Mouse (Mus musculus) embryonic stem cell, embryonic (primary cell): ENCODE results near the gene Mdm2.
"Not testable (repeated sequence)": the region's sequence is repeated elsewhere in the genome, so short reads cannot be mapped to it uniquely, and the experiment has no call there.

Experiments used
- CTCF ChIA-PET, 4 experiments: fragments of 300-600 bp in 2 of 4; fragments of 350-600 bp in 2 of 4; sonication (Branson Sonifier 250); formaldehyde crosslinking; loops; one replicate each; lab custom pipeline; 2022; ENCODE audit warnings: inconsistent platforms in 2 of 4; lab: Charles Lee
- POLR2A ChIA-PET, 4 experiments: fragments of 300-600 bp in 2 of 4; fragments of 350-600 bp in 2 of 4; sonication (Branson Sonifier 250); formaldehyde crosslinking; loops; one replicate each; lab custom pipeline; 2022; ENCODE audit warnings: antibody characterized with exemption in 4 of 4, inconsistent platforms in 1 of 4; lab: Charles Lee

Mdm2 gene

DNA sequence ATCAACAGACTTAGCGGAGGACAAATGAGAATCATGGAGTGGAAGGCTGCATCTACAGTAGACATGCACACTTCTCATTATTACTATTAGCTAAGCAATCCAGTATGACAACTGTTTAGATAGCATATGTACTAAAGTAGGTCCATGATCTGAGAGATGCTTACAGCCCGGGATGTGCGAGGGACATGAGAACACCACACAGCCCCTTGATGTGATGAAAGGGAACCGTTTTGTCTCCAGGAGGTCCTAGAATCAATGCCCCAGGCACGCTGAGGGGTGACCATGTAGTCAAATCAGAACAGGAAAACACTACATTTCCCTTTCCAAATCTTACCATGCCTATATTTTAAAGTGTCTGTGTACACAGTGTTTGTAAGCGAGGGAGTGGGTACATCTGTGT is 41.2 kb upstream of the Mdm2 start:
- ChIA-PET POLR2A (interaction anchor here in 3 of 4 experiments (0.5 to 2.6 kb wide), 9 partner anchors 8 to 406 kb away, joined by 3 to 10 read pairs (median 5); partner anchors contain the start of gene Nup107 (in 2 of the 3)), CTCF (no interaction called here)

DNA sequence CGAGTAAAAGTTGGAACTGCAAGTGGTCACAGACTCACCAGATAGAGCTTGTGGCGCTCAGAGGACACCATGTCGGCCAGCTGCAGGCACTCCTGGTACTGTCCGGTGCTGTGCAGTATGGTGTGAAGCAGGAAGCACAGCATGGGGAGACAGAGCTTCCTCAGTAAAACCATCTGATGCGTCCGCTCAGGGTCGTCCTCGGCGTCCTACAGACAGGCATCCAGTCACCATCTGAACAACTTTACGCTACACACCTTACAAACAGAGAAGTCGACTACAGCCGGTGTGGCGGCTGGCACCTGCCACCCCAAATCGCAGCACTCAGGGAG is 40.7 kb upstream of the Mdm2 start:
- POLR2A ChIA-PET = interaction anchor here in 2 of 4 experiments (0.8 to 2.6 kb wide), 4 partner anchors 9 to 41 kb away, joined by 3 to 10 read pairs (median 7); partner anchors contain the start of gene Nup107 (in 2 of the 2)
- CTCF ChIA-PET = no interaction called here

DNA sequence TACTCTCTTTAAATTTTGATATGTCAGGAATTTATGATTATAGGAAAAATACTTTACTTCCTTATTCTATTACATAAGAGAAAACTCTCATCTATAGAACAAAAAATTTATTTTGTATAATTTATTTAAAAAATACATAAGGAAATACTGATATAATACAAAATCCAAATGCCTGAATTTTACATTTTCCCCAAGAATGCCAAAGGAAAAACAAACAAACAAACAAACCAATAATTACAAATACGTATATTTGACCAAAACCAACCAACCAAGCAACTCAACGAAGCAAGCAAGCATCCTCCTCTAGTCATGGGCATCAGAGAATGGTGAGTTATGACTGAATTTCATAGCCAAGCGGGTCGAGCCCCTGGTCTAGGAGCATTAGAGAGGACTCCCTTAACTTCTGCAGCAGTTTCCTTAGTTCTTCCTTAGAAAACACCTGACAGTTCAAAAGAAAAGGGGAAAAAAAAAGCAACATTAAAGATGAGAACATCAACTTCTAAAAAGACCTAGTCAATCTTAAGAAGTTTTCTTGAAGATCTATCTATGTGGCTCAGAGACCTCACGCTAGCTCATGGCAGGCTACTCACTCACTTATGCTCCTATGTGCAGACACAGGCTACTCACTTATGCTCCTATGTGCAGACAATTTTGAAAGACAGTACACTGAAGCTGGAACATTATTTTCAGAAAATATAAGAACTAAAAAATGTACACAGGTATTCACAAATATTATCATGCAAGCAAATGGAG is 40.1 kb upstream of the Mdm2 start:
- ChIA-PET CTCF (no interaction called here), POLR2A (interaction anchor here in 2 of 4 experiments (0.8 to 2.6 kb wide), 4 partner anchors 9 to 42 kb away, joined by 3 to 10 read pairs (median 7); partner anchors contain the start of gene Nup107 (in 2 of the 2))

DNA sequence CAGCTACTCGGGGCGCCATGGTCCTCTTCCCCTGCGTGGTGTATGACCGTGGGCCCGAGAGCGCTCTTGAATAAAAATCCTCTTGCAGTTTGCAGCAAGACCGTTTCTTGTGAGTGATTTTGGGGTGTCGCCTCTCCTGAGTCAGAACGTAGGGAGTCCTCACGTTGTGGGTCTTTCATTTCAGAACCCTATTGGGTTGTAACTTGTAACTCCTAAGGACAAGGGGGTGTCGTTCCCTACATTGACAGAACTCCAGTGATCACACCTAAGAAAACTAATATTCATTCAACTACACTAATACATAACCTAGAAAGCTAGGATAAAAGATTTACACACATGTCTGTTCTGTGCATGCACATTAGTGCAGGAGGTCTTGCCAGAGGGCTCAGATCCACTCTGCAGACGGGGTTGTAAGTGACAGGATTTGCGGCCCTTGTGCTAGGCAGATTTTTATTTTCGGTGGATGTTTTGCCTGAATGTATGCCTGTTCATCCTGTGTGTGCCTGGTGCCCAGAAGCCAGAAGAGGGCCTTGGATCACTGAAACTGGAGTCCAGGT is 39.3 kb upstream of the Mdm2 start:
- ChIA-PET CTCF (interaction anchor here in 1 of 4 experiments (0.5 kb wide), 1 partner anchor 22 kb away, joined by 7 read pairs; no protein-coding TSS in a partner anchor), POLR2A (interaction anchor here in 1 of 4 experiments (0.5 to 2.1 kb wide), 3 partner anchors 10 to 205 kb away, joined by 3 to 8 read pairs (median 3); no protein-coding TSS in a partner anchor)

DNA sequence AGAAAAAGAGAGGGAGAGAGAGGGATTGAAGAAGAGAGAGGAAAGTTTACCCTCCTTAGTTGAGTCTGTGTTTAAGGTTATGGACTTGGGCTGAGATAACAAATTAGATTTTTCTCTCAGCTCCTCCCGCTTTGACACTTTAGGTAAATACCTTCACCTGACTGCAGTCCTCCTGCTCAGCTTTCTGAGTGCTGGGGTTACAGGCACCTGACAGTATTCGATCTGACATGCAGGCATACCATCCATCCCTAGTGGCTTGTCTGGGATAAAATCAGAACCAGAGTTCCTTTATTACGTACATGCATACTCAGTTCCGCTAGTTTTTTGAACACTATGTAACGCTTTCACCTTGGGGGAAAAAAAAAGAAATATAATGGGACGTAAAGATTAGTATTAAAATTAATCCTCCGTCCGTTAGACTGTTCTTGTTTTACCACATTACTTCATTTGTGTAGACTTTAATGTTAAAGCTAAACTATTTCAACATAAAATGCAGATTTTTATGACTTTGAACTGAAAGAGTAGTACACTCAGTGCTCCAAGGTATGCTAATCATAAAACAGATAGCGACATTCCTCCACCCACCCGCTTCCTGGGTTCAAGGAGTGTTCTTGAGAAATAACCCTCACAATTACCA is 38.6 kb upstream of the Mdm2 start:
- CTCF ChIA-PET = interaction anchor here in 1 of 4 experiments (0.5 kb wide), 1 partner anchor 23 kb away, joined by 7 read pairs; no protein-coding TSS in a partner anchor
- POLR2A ChIA-PET = interaction anchor here in 2 of 4 experiments (0.5 to 2.3 kb wide), 5 partner anchors 9 to 206 kb away, joined by 3 to 11 read pairs (median 7); partner anchors contain the start of gene Nup107 (in 1 of the 2)

DNA sequence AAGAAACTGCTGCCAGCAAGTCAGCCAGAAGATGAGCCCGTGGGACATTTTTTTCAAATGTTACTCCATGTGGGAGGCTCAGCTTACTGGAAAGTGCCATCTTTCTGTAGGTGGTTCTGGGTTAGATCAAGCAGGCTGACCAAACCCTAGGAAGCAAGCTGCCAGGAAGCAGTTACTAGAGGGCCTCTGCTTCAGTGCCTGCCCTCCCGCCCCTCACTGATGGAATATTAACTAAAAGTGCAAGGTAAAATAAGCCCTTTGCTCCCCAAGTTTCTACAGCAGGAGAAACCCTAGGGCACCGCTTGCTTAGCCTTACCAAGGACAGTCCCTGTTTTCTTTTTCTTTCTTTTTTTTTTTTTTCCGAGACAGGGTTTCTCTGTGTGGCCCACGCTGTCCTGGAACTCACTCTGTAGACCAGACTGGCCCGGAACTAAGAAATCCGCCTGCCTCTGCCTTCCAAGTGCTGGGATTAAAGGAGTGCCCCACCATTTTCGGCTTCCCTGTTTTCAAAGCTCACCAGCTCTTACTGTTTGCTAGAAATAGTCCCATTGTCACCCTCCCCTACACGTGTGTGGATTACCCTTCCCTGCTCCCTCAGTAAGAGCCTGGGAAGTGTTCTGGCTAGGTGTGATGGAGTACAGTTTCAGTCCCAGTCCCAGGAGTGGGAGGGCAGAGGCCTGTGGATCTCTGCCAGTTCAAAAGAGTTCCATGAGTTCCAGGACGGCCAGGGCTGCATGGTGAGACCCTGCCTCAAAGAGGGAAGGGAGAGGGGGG is 37.9 kb upstream of the Mdm2 start:
- ChIA-PET POLR2A (interaction anchor here in 3 of 4 experiments (0.8 to 2.3 kb wide), 7 partner anchors 9 to 57 kb away, joined by 3 to 11 read pairs (median 6); partner anchors contain the start of gene Nup107 (in 1 of the 3)), CTCF (no interaction called here)

DNA sequence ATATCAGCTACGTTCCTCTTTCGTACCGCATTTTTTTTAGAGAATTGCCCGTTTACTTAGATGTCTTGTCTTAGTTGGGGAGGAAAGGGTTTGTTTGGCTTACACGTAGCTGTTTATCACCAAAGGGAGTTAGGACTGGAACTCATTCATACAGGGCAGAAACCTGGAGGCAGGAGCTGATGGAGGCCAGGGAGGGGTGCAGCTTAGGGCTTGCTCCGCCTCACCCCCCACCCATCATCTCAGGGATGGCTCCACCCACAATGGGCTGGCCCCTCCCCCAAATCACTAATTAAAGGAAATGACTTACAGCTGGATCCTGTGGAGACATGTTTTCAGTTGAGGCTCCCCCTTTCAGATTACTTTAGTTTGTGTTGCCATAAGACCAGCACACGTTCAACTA is 37.2 kb upstream of the Mdm2 start:
- POLR2A ChIA-PET = interaction anchor here (0.6 to 3.4 kb wide), 12 partner anchors 9 to 255 kb away, joined by 3 to 11 read pairs (median 4); partner anchors contain the start of genes Nup107 (in 2 of the 4) and Mdm2 (in 1 of the 4)

DNA sequence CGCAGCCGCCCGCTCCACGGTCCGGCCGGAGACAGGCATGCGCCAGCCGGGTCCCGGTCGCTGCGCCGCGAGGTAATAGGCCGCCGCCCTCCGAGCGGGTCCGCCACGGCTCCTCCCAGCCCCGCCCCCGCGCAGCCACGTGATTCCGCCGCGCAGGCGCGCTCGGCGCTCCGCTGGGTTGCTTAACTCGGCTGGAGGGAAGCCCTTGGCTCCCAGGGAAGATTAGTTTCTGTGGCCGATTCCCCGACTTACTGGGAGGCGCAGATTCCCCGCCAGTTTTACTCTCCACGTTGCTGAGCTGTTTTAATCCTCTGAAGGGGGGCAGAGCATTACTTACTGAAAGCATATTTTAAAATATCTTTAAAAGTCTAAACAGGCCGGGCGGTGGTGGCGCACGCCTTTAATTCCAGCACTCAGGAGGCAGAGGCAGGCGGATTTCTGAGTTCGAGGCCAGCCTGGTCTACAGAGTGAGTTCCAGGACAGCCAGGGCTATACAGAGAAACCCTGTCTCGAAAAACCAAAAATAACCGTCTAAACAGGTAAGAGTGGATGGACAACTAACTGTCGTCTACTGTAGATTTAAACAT is 35.8 kb upstream of the Mdm2 start, which contains the start of gene Slc35e3:
Gene Slc35e3, minus strand, starts transcription at position 69 of the 587 bp plus-strand sequence.
- ChIA-PET CTCF (no interaction called here), POLR2A (interaction anchor here (0.7 to 3.4 kb wide), 9 partner anchors 8 to 47 kb away, joined by 3 to 11 read pairs (median 4); partner anchors contain the start of genes Mdm2 (in 1 of the 4) and Nup107 (in 1 of the 4))

More for the DNA sequence above, 37.2 kb upstream of the Mdm2 start:
- CTCF ChIA-PET = no interaction called here

DNA sequence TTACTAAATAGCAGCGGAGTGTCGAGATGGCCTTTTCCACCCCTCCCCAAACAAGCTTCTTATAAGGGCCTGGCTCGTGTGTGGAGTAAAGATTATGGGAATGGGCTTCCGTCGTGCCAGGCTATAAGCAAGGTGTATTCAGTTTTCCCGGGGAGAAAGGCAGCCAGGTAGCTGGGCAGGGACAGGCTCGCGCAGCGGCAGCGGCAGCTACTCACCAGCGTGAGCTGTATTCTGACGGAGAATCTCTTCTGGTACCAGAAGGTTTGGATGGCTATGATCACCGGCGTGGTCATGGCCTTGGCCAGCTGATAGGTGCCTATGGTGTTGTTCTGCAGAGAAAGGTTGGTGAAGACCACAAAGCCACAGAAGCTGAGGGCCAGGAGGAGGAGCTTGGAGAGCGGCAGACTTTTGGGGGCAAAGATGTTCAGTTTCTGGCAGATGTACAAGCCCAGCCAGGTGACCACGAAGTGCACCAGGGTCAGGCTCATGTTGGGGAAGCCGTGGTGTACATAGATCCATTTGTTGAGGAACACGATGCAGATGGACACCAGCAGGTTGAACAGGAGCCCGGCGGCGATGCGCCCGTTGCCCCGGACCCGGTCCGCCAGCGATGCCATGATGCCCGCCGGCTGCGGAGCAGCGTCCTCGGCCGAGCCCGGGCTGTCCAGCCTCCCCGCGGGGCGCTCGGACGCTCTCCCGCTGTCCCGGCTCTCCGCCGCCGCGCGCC is 35.2 kb upstream of the Mdm2 start:
- CTCF ChIA-PET = not testable (repeated sequence)
- POLR2A ChIA-PET = interaction anchor here in 3 of 4 experiments (0.7 to 3.4 kb wide), 6 partner anchors 9 to 47 kb away, joined by 3 to 11 read pairs (median 4); partner anchors contain the start of genes Nup107 (in 3 of the 3) and Mdm2 (in 1 of the 3)

DNA sequence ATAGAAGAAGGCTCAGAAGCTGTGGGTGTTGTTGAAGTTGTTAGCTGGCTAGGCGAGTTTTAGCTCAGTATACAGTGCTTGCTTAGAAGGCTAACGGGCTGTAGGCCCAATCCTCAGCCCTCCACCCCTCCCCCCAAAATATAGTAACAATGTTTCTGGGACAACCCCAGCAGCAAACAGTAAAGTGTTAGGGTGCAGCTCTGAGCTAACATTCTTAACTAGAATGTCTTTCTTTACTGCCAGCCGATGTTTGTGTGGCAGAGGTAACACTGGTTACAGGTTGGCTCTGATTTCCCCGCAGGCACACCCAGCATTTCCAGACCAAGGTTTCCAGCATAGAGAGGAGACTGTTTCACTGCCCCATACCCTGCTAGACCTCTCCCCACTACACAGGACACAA is 33.4 kb upstream of the Mdm2 start:
- ChIA-PET POLR2A (interaction anchor here in 2 of 4 experiments (0.6 to 3.1 kb wide), 7 partner anchors 9 to 62 kb away, joined by 3 to 11 read pairs (median 3); partner anchors contain the start of gene Nup107 (in 2 of the 2)), CTCF (no interaction called here)

DNA sequence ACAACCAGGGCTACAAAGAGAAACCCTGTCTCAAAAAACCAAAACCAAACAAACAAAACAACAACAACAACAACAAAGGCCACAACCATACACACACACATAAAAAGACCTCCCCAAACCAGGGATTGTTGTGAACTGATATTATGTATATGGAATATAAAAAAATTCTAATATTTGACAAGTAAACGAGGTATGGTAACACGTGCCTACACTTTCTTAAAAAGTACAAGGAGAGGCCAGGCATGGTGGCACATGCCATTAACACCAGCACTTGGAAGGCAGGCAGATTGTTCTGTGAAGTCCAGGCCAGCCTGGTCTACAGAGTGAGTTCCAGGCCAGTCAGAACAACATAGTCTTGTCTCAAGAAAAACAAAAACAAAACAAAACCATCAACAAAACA is 32.6 kb upstream of the Mdm2 start:
- ChIA-PET CTCF (no interaction called here), POLR2A (interaction anchor here in 1 of 4 experiments (0.6 to 2.2 kb wide), 5 partner anchors 9 to 50 kb away, joined by 3 to 6 read pairs (median 4); partner anchors contain the start of gene Nup107)

DNA sequence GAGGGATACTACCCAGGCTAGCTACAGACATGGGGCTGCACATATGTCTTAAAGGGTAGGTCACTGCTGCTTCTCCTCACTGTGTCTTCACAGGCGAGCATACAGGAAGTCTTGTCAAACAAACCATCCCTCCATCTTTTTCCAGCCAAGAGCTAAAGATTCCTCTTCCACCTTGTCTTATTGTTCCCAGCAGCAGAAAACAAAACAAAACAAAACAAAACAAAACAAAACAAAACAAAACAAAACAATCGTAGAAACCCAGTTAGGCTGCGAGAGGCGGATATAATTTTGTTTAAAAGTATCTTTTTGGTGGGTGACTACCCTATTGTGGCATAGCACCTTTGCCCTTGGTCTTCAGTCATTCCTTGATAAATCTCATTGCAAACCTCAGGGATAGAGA is 32.1 kb upstream of the Mdm2 start:
- POLR2A ChIA-PET = interaction anchor here in 2 of 4 experiments (0.6 to 2.2 kb wide), 6 partner anchors 10 to 100 kb away, joined by 3 to 6 read pairs (median 4); partner anchors contain the start of gene Nup107 (in 1 of the 2)
- CTCF ChIA-PET = no interaction called here

DNA sequence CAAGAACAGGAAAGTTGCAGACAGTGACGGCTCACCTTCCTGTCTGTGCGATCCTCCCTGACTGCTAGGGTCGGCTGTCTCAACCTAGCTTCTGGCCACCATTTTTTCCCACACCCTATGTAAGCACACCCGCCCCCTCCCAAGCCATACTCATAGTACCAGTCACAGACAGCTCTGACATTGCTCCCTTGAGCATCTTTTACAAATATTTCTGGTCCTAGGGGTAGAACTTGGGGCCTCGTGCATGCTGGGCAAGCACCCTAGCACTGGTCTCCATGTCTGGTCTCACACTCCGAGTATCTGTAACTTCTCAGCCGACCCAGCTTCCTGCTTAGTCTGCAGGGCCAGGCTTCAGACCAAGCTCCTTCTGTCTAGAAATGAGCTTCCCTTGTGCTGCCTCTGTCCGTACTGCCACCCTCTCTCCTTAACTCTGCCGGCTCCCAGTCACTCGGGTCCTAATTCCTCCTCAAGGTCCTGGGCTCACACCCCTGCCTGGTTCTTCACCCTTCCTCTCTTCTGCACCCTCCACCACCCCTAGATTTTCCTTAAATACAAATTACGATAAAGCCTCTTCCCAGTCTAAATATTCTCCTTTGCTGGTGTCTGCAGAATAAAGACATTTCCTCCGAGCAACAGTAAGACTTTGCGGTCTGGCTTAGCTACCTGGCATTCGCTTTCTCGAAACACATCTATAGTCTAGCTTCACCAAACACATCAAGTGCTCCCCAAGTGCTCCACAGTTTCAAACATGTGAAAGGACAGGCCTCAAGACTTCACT is 31.3 kb upstream of the Mdm2 start:
- ChIA-PET CTCF (interaction anchor here in 2 of 4 experiments (0.6 to 1.2 kb wide), 2 partner anchors 41 to 110 kb away, joined by 3 read pairs; no protein-coding TSS in a partner anchor), POLR2A (interaction anchor here in 2 of 4 experiments (0.6 to 2.2 kb wide), 10 partner anchors 10 to 120 kb away, joined by 3 to 6 read pairs (median 4); partner anchors contain the start of gene Nup107 (in 1 of the 2))

DNA sequence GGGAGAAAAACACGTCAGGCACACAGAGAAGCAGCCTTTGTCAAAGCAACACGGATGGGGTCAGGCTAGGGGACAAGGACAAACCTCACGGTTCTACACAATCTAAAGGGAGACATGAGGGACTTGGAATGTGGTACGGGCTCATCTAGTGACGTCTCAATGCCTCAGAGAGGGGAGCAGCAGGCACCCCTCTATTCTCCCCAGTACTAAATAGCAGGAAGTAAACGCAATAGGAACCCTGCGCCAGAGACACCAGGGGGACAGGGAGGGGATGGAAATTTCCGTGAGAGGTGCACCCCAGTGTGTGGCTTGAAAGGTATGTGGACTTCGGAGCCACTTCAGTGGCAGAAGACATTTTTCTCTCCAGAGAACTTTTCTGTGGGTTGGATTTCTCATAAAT is 30.4 kb upstream of the Mdm2 start:
- ChIA-PET CTCF (no interaction called here), POLR2A (interaction anchor here in 1 of 4 experiments (0.6 to 0.9 kb wide), 2 partner anchors 17 to 294 kb away, joined by 3 to 4 read pairs; no protein-coding TSS in a partner anchor)

DNA sequence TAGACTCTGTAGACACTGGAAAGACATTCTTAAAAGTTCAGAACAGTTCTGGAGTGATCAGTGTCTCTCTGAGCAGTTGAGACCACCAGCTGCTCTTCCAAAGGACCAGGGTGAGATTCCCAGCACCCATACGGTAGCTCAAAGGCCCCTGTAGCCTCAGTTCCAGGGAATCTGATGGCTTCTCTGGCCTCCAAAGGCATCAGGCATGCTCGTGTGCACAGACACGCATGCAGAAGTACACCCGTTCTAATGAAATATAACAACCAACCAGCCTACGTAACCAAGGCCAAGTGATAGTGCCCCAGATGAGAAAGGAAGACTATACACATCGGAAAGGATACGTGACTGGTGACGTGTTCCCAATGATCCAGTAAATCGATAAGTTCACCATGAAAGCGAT is 29.6 kb upstream of the Mdm2 start:
- POLR2A ChIA-PET = interaction anchor here in 2 of 4 experiments (0.6 to 1.3 kb wide), 5 partner anchors 9 to 294 kb away, joined by 3 to 4 read pairs (median 3); no protein-coding TSS in a partner anchor
- CTCF ChIA-PET = no interaction called here

DNA sequence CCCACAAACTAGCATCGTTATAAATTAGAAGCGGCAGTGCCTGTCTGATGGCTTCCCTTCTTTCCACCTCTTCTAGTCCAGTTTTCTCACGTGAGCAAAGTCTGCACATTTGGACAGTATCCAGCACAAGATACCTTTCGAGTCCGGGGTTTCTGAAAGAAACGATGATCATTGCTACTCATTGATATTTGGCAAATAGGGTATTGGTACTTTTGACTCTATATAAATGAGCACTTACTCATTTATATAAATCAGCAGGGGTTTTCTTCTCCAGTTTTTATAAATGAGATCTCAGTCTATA is 29.0 kb upstream of the Mdm2 start:
- CTCF ChIA-PET = interaction anchor here in 1 of 4 experiments (0.7 kb wide), 1 partner anchor 416 kb away, joined by 9 read pairs; no protein-coding TSS in a partner anchor
- POLR2A ChIA-PET = interaction anchor here in 3 of 4 experiments (0.7 to 2.1 kb wide), 13 partner anchors 8 to 328 kb away, joined by 3 to 13 read pairs (median 4); partner anchors contain the start of genes Mdm2 (in 1 of the 3) and Nup107 (in 1 of the 3)
